Mouse (Mus musculus): ENCODE results near the gene Psmb5.

GRCm38 (mm10) chr14:54640121-54640520, 22.3 kb upstream of the Psmb5 start:
- no peak for TF ChIP-seq CTCF (IDR thresholded peaks at IDR 0.05; ENCODE audit: insufficient read depth, low read length)
- TF ChIP-seq POLR2A (IDR thresholded peaks at IDR 0.05; ENCODE audit: borderline replicate concordance, extremely low read depth, low read depth, low read length) = no peak

Measured in lung, adult 2 months (tissue).